Mouse (Mus musculus) kidney, postnatal 0 days (tissue): ENCODE measurements around the gene Gab2. TPM values are rescaled to one million over a fixed set of nuclear protein-coding genes. Genes with fewer than 3 reads are reported as not detected.

ENCODE experiments used
- ATAC-seq: fragments of 200-750 bp; cut with Nextera tagmentation; replicated peaks from 2 replicates; pipeline ENCODE4 v1.8.0; 2017; ENCODE audit warnings: low read depth, moderate number of reproducible peaks, moderate TSS enrichment, moderate library complexity; ENCODE audit not compliant: low FRiP score
- DNase-seq: peaks from one replicate; pipeline ENCODE4 v3.0.0-alpha.2; 2016; ENCODE audit warnings: low spot score
- H3K27ac ChIP-seq: fragments of 300-500 bp; sonication (generic); 2 replicates; pipeline ENCODE4 v1.5.1; 2014; ENCODE audit warnings: mild to moderate bottlenecking
- H3K27me3 ChIP-seq: fragments of 300-500 bp; sonication (generic); 2 replicates; pipeline ENCODE4 v1.6.1; 2014; ENCODE audit warnings: low read length, mixed read lengths; ENCODE audit not compliant: insufficient read depth
- H3K36me3 ChIP-seq: fragments of 300-500 bp; sonication (generic); 2 replicates; pipeline ENCODE4 v1.6.1; 2014; ENCODE audit warnings: low read length, mixed read lengths; ENCODE audit not compliant: insufficient read depth
- H3K4me1 ChIP-seq: fragments of 300-500 bp; sonication (generic); replicated peaks from 2 replicates; pipeline ENCODE4 v1.6.1; 2014; ENCODE audit warnings: antibody characterized with exemption, low read length, mixed read lengths; ENCODE audit not compliant: insufficient read depth
- H3K4me2 ChIP-seq: fragments of 300-500 bp; sonication (generic); 2 replicates; pipeline ENCODE4 v1.6.1; 2014; ENCODE audit warnings: mild to moderate bottlenecking, low read length, moderate library complexity, mixed read lengths
- H3K4me3 ChIP-seq: fragments of 300-500 bp; sonication (generic); replicated peaks from 2 replicates; pipeline ENCODE4 v1.5.1; 2014; ENCODE audit warnings: low read depth, low read length
- H3K9ac ChIP-seq: fragments of 300-500 bp; sonication (generic); 2 replicates; pipeline ENCODE4 v1.6.1; 2014; ENCODE audit warnings: low read depth, low read length
- H3K9me3 ChIP-seq: fragments of 300-500 bp; sonication (generic); replicated peaks from 2 replicates; pipeline ENCODE4 v1.6.1; 2016; ENCODE audit warnings: low read length, inconsistent platforms, mixed read lengths
- CTCF ChIP-seq: IDR thresholded peaks from 2 replicates; pipeline ENCODE4 v1.5.1; 2016; ENCODE audit warnings: antibody characterized with exemption, low read depth, mild to moderate bottlenecking, moderate library complexity
- WGBS: fragments of 180-500 bp; shearing (Covaris S2); extraction: QIAGEN DNeasy Blood & Tissue Kit; methylation state at CpG from one replicate; pipeline ENCODE4 v1.1.7; 2014; 5-methylcytosine and 5-hydroxymethylcytosine counted together
- polyA plus RNA-seq: library from polyadenylated mRNA; unstranded; fragments of >200 nt; fragmentation: Nextera tagmentation; extraction: Ambion mirVana; gene quantifications from 2 replicates; pipeline ENCODE4 v1.2.1, GENCODE M21; 2015

Gab2 gene
- polyA plus RNA-seq, 1 experiment from 2014 or later = 10.6 TPM

- no peak overlapping the region for H3K4me3 ChIP-seq
- H3K27me3 ChIP-seq = no peaks in the 10 kb centered on the region
- ATAC-seq (no peak), DNase-seq (no peak)
- H3K4me2 ChIP-seq = no peak overlapping the region
- H3K9me3 ChIP-seq = no peaks in the 10 kb centered on the region
- no peaks in the 10 kb centered on the region for H3K36me3 ChIP-seq
- H3K9ac ChIP-seq = no peak overlapping the region
- no peak for TF ChIP-seq CTCF
- no peaks in the 10 kb centered on the region for H3K4me1 ChIP-seq
- H3K27ac ChIP-seq = no peak overlapping the region
- 48% methylated on average over 3 of the region's 3 CpGs for WGBS
Observed at GRCm38 (mm10) chr7:97071512-97071911, 9.9 kb upstream of the Gab2 start.

DNA sequence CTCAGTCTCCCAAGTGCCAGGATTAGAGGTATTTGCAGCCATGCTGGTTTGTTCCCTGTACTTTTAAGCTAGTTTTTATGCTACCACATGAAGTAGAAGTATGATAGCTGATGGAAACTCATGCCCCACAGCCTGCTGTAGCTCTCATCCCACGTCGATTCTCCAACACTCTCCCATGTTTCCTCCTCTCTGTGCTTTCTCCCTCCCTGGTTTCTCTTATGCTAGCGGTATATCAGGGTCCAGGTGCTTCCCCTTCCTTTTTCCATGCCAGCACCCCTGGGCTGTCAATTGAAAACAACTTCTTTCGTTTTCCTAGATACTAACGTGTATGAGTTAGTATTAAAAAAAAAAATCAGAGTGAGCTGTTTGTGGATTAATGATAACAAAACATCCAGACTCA, 9.3 kb upstream of the Gab2 start:
- DNase-seq = no peak
- Histone ChIP-seq H3K27me3 (no peaks in the 10 kb centered on the region), H3K36me3 (no peaks in the 10 kb centered on the region), H3K4me2 (no peak overlapping the region), H3K9me3 (no peaks in the 10 kb centered on the region), H3K4me3 (no peak overlapping the region), H3K27ac (no peak overlapping the region), H3K4me1 (no peaks in the 10 kb centered on the region), H3K9ac (no peak overlapping the region)
- 69% methylated on average over 5 of the region's 5 CpGs for WGBS
- ATAC-seq = no peak
- TF ChIP-seq CTCF = no peak

DNA sequence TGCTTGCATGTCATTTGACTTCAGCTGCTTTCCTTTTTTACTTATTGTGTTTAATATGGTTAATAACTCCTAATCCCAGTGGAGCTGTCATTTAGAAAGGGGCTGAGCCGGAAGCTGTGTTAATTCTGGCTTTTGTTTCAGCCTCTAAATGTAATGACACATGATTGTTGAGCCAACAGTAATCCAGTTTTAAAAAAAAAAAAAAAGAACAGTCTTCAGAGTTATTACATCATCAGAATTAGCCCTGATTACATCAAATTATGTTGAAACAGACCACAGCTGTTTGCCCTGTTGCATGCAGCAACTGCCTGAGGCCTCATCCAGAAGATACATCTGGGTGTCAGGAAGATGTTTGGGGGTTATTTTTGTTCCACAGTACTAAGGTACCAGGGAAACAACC, 6.4 kb upstream of the Gab2 start:
- Histone ChIP-seq H3K4me3 (no peak overlapping the region), H3K36me3 (no peaks in the 10 kb centered on the region), H3K4me1 (no peaks in the 10 kb centered on the region; the same call in 1 of the 2 replicates), H3K9me3 (no peaks in the 10 kb centered on the region), H3K9ac (no peak overlapping the region), H3K4me2 (no peak overlapping the region), H3K27me3 (no peaks in the 10 kb centered on the region), H3K27ac (no peak overlapping the region)
- WGBS = 68% methylated on average over 1 of the region's 1 CpGs
- ATAC-seq (no peak), DNase-seq (no peak)
- no peak for TF ChIP-seq CTCF

GRCm38 (mm10) chr7:97076977-97077376, 4.4 kb upstream of the Gab2 start:
- no peak for ATAC-seq
- Histone ChIP-seq H3K9me3 (no peaks in the 10 kb centered on the region), H3K36me3 (no peaks in the 10 kb centered on the region), H3K4me1 (peaks cover 4% of the 10 kb centered on the region; the same call in 1 of the 2 replicates), H3K4me2 (no peak overlapping the region), H3K27me3 (no peaks in the 10 kb centered on the region), H3K27ac (peak overlapping the region; percentile 11; the same call in 1 of the 2 replicates), H3K9ac (no peak overlapping the region), H3K4me3 (no peak overlapping the region)
- TF ChIP-seq CTCF = no peak
- DNase-seq = no peak

GRCm38 (mm10) chr7:97078685-97079084, 2.7 kb upstream of the Gab2 start:
- no peak for ATAC-seq
- Histone ChIP-seq H3K4me2 (no peak overlapping the region), H3K27ac (peak overlapping the region; percentile 19; the same call in 1 of the 2 replicates), H3K4me1 (peaks cover 4% of the 10 kb centered on the region; the same call in 1 of the 2 replicates), H3K36me3 (no peaks in the 10 kb centered on the region), H3K9ac (no peak overlapping the region), H3K27me3 (no peaks in the 10 kb centered on the region), H3K9me3 (no peaks in the 10 kb centered on the region), H3K4me3 (no peak overlapping the region)
- no peak for DNase-seq
- 26% methylated on average over 4 of the region's 4 CpGs for WGBS
- TF ChIP-seq CTCF = no peak

GRCm38 (mm10) chr7:97079145-97079544, 2.2 kb upstream of the Gab2 start:
- H3K27ac ChIP-seq = peak overlapping the region; percentile 75
- peaks cover 4% of the 10 kb centered on the region; the same call in 1 of the 2 replicates for H3K4me1 ChIP-seq
- 18% methylated on average over 6 of the region's 6 CpGs for WGBS
- H3K4me2 ChIP-seq = no peak overlapping the region
- no peaks in the 10 kb centered on the region for H3K27me3 ChIP-seq
- ATAC-seq = no peak
- peak; percentile 62 for TF ChIP-seq CTCF
- H3K36me3 ChIP-seq = no peaks in the 10 kb centered on the region
- peak; percentile 77 for DNase-seq
- no peak overlapping the region for H3K9ac ChIP-seq
- H3K9me3 ChIP-seq = no peaks in the 10 kb centered on the region
- H3K4me3 ChIP-seq = no peak overlapping the region
